Mouse (Mus musculus) ES-E14 (cell line): ENCODE measurements at regions not wholly inside any gene's neighbourhood (a gene's known extent, or its start where the extent isn't known, plus 50 kb on each side); places are given as distances from the start of the nearest gene placed in this dataset.

Experiments
- DNase-seq: peaks from one replicate; pipeline ENCODE4 v3.0.0-alpha.2; 2013; ENCODE audit warnings: low read depth, low spot score
- H3K27ac ChIP-seq: 2 replicates; pipeline ENCODE4 v1.5.1; 2012; ENCODE audit warnings: low read depth, mild to moderate bottlenecking, low read length, moderate library complexity, mixed read lengths; ENCODE audit not compliant: poor library complexity, insufficient read depth, severe bottlenecking
- H3K36me3 ChIP-seq: 2 replicates; pipeline ENCODE4 v1.6.1; 2012; ENCODE audit warnings: mild to moderate bottlenecking, low read length, moderate library complexity, mixed read lengths; ENCODE audit not compliant: control insufficient read depth, poor library complexity, insufficient read depth, severe bottlenecking
- H3K4me1 ChIP-seq, 2 experiments: fragments of 150-350 bp in 1 of 2; sonication (generic) in 1 of 2; 2 replicates each; pipeline ENCODE4 v1.6.1; 2012; ENCODE audit warnings: low read length in 2 of 2, mild to moderate bottlenecking in 1 of 2, mixed read lengths in 1 of 2; ENCODE audit not compliant: control insufficient read depth in 2 of 2, insufficient read depth in 2 of 2, poor library complexity in 1 of 2
- H3K4me3 ChIP-seq, 2 experiments: fragments of 150-350 bp in 1 of 2; sonication (generic) in 1 of 2; 2 replicates each; pipeline ENCODE4 v1.5.1; 2012; ENCODE audit warnings: low read length in 2 of 2, low read depth in 1 of 2, mild to moderate bottlenecking in 1 of 2, mixed read lengths in 1 of 2; ENCODE audit not compliant: insufficient read depth in 1 of 2, poor library complexity in 1 of 2, severe bottlenecking in 1 of 2
- H3K9ac ChIP-seq: 2 replicates; pipeline ENCODE4 v1.6.1; 2012; ENCODE audit warnings: low read depth, mild to moderate bottlenecking, low read length, mixed read lengths; ENCODE audit not compliant: poor library complexity, insufficient read depth, severe bottlenecking
- H3K9me3 ChIP-seq: fragments of 150-350 bp; sonication (generic); 2 replicates; pipeline ENCODE4 v1.6.1; 2012; ENCODE audit warnings: low read depth, mild to moderate bottlenecking, low read length; ENCODE audit not compliant: control insufficient read depth, insufficient read depth
- CHD2 ChIP-seq: IDR thresholded peaks from 2 replicates; pipeline ENCODE4 v1.6.1; 2014; ENCODE audit warnings: mild to moderate bottlenecking, low read depth, low read length, inconsistent platforms
- HCFC1 ChIP-seq: IDR thresholded peaks from 2 replicates; pipeline ENCODE4 v1.6.1; 2012; ENCODE audit warnings: low read length, inconsistent platforms, borderline replicate concordance; ENCODE audit not compliant: insufficient read depth
- MAFK ChIP-seq: IDR thresholded peaks from 2 replicates; pipeline ENCODE4 v1.6.1; 2014; ENCODE audit warnings: mild to moderate bottlenecking, low read depth, low read length, inconsistent platforms; ENCODE audit not compliant: insufficient read depth
- ZC3H11A ChIP-seq: IDR thresholded peaks from 2 replicates; pipeline ENCODE4 v1.6.1; 2012; ENCODE audit warnings: low read depth, mild to moderate bottlenecking, inconsistent platforms, low read length, borderline replicate concordance
- ZNF384 ChIP-seq: IDR thresholded peaks from 2 replicates; pipeline ENCODE4 v1.6.1; 2012; ENCODE audit warnings: low read depth, low read length, inconsistent platforms
- in situ Hi-C, 2 experiments: fragments of 600-800 bp; cut with MboI; formaldehyde crosslinking; loops; one replicate each; pipeline ENCODE4 v1.15.1; 2025; ENCODE audit warnings: low sequenced_read_pairs in 2 of 2, inconsistent platforms in 1 of 2; ENCODE audit not compliant: unreplicated experiment in 2 of 2

GRCm38 (mm10) chr1:156997476-156998305 is 58.3 kb upstream of the Ralgps2 start:
- H3K4me3 ChIP-seq = no peak overlapping the region
- peaks cover 9 to 13% of the 10 kb centered on the region in 2 experiments for H3K4me1 ChIP-seq
- no peaks in the 10 kb centered on the region for H3K9me3 ChIP-seq
- no peak overlapping the region for H3K9ac ChIP-seq
- TF ChIP-seq MAFK (no peak), HCFC1 (no peak), ZC3H11A (no peak), ZNF384 (0 out of 2 replicates have a peak, but pooled peaks have one; percentile 61), CHD2 (0 out of 2 replicates have a peak, but pooled peaks have one; percentile 20)
- peak; percentile 39 for DNase-seq
- in situ Hi-C loops = no loop called here
- H3K36me3 ChIP-seq = no peaks in the 10 kb centered on the region
- no peak overlapping the region for H3K27ac ChIP-seq

- H3K9ac ChIP-seq = no peak overlapping the region
- DNase-seq = no peak
- H3K36me3 ChIP-seq = no peaks in the 10 kb centered on the region
- peaks cover 9 to 13% of the 10 kb centered on the region in 2 experiments for H3K4me1 ChIP-seq
- H3K27ac ChIP-seq = no peak overlapping the region
- no peaks in the 10 kb centered on the region for H3K9me3 ChIP-seq
- in situ Hi-C loops = no loop called here
- no peak overlapping the region for H3K4me3 ChIP-seq
- TF ChIP-seq HCFC1 (no peak), MAFK (no peak), CHD2 (no peak), ZC3H11A (no peak), ZNF384 (no peak)
Observed at GRCm38 (mm10) chr1:156997033-156997432, 57.6 kb upstream of the Ralgps2 start.

GRCm38 (mm10) chr1:156996084-156996880 is 56.9 kb upstream of the Ralgps2 start:
- Histone ChIP-seq H3K9me3 (no peaks in the 10 kb centered on the region), H3K36me3 (no peaks in the 10 kb centered on the region), H3K27ac (no peak overlapping the region), H3K4me3 (no peak overlapping the region), H3K9ac (no peak overlapping the region), H3K4me1 (peaks cover 9 to 16% of the 10 kb centered on the region in 2 experiments)
- no peak for DNase-seq
- in situ Hi-C loops = no loop called here
- TF ChIP-seq ZNF384 (no peak), MAFK (no peak), HCFC1 (no peak), ZC3H11A (no peak), CHD2 (no peak)

GRCm38 (mm10) chr1:156995180-156995951 is 55.9 kb upstream of the Ralgps2 start:
- TF ChIP-seq ZNF384 (no peak), CHD2 (no peak), ZC3H11A (no peak)
- in situ Hi-C loops = no loop called here
- DNase-seq = no peak

More at GRCm38 (mm10) chr1:156995180-156995951, 55.9 kb upstream of the Ralgps2 start:
- Histone ChIP-seq H3K4me1 (peaks cover 9 to 16% of the 10 kb centered on the region in 2 experiments), H3K9me3 (no peaks in the 10 kb centered on the region), H3K4me3 (no peak overlapping the region), H3K36me3 (no peaks in the 10 kb centered on the region), H3K27ac (no peak overlapping the region), H3K9ac (no peak overlapping the region)
